Mouse (Mus musculus): ENCODE data around the gene Clasp2.

DNA sequence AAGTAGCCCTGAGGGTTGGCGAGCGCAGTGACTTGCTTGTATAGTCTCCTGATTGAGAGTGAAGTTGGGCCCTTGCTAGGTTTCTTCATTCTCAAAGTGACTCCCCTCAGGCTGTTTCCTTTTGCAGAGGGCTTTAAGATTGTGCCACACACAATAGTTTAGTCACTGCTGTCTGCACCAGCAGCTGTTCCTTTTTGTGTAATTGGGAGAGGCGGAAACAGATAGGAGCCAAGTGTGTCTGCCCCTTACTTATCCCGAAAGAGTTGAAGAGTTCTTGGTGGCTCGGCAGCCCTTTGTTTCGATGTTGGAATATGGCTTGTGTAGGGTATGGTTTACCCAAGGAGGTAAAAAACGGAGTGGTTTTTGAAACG lies 190.8 kb downstream of the Clasp2 start:
- no peak for TF ChIP-seq NANOG (IDR thresholded peaks at IDR 0.05; ENCODE audit: borderline replicate concordance, low read length)
- TF ChIP-seq CTCF (conservative IDR thresholded peaks at IDR 0.05; ENCODE audit: low read length), result no peak
- TF ChIP-seq POU5F1 (IDR thresholded peaks at IDR 0.05; ENCODE audit: borderline replicate concordance, low read length), result no peak
